Mouse (Mus musculus): ENCODE measurements at regions not wholly inside any gene's neighbourhood (a gene's known extent, or its start where the extent isn't known, plus 50 kb on each side); places are given as distances from the start of the nearest gene placed in this dataset.
A peak's percentile ranks its signal among the peaks of the same experiment; 100 is the strongest.

DNA sequence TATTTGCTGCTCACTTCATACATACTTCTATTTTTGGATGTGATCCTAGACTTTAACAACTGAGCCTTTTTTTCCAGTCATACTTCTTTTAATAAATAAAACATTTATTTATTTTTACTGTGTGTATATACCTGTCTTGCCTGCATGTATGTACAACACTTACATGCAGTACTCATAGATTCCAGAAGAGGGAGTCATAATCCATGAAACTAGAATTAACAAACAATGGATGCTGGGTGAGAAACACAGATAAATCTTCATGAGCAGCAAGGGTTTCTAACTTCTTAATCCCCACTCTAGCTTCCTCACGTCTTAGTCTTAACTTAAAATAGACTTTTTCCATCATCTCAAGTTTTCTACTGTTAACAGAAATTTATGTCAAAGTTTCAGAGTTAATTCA is 1253.7 kb upstream of the Nr2f1 start:
- no peak for DNase-seq

DNA sequence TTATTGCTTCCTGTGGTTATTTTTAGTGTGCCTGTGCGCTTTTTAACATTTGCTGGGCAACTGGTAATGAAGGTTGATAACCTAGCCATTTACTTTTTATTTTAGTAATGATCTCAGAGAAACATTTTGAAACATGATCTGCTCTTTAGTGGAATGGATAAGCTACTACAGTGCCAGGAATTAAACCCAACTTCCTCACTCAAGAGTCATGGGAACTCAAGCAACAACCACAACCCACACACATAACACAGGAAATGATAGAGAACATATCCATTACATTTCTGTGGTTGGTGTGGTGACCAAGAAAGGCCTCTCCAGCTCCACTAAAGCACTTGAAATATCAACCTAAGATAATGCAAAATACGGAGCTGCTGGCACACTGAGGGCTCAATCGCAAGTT is 1243.6 kb upstream of the Nr2f1 start:
- DNase-seq: no peak

- DNase-seq: no peak
Measured at GRCm38 (mm10) chr13:79442701-79443100, 1243.1 kb upstream of the Nr2f1 start.

GRCm38 (mm10) chr13:79431465-79431864 is 1231.9 kb upstream of the Nr2f1 start:
- DNase-seq: no peak

- DNase-seq: no peak
Measured at GRCm38 (mm10) chr13:79430987-79431386, 1231.4 kb upstream of the Nr2f1 start.

- DNase-seq: no peak
Measured at GRCm38 (mm10) chr13:79430562-79430961, 1231.0 kb upstream of the Nr2f1 start.

- no peak for DNase-seq
Measured at GRCm38 (mm10) chr13:79417841-79418240, 1218.3 kb upstream of the Nr2f1 start.

GRCm38 (mm10) chr13:79400082-79400481 is 1200.5 kb upstream of the Nr2f1 start:
- DNase-seq: no peak

- DNase-seq: no peak
Measured at GRCm38 (mm10) chr13:79393938-79394337, 1194.4 kb upstream of the Nr2f1 start.

DNA sequence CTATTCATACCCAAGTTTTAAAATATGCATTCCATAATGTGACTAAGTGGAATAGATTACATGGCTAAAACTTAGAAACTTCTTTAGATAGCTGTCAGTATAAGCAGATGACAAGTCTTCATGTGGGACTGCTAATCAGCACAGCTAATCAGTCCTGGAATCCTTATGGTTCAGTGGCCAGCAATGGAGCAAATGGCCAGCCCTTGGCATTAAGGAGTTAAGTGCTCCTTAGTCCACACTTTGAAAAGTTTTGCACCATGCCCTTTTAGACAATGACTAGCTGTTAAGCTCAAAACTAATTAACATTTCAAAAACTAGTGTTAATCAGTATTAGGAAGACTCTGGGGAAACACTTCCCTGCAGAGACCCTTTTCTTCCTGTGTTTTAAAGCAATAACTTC is 1188.4 kb upstream of the Nr2f1 start:
- no peak for DNase-seq

GRCm38 (mm10) chr13:79341494-79341893 is 1141.9 kb upstream of the Nr2f1 start:
- no peak for DNase-seq

- DNase-seq: no peak
Measured at GRCm38 (mm10) chr13:79340459-79340858, 1140.9 kb upstream of the Nr2f1 start.

- no peak for DNase-seq
Measured at GRCm38 (mm10) chr13:79339793-79340192, 1140.2 kb upstream of the Nr2f1 start.

GRCm38 (mm10) chr13:79320146-79320545 is 1120.6 kb upstream of the Nr2f1 start:
- DNase-seq: no peak

GRCm38 (mm10) chr13:79309584-79310110 is 1110.1 kb upstream of the Nr2f1 start:
- DNase-seq: no peak

DNA sequence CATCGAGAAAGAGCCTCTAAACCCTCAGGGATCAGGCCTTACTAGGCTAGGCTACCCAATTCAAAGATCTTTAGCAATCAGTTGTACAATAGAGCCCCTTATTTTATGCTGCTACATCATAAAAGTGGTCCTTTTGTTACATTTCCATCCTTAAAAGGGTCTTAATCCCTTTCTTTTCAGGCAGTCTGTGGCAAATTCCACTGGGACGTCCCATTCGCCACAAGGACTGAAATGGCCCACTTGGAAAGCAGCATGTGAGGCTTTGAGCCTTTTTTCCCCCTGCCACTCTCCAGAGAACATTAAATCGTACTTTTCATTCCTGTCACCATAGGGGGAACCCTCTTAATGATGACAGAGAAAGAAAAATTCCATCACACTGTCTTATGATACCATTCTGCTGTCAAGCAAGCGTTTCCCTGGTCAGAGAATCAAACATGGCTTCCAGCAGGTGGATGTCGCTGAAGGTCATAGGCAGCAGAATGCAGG is 1097.7 kb upstream of the Nr2f1 start:
- DNase-seq: no peak

DNA sequence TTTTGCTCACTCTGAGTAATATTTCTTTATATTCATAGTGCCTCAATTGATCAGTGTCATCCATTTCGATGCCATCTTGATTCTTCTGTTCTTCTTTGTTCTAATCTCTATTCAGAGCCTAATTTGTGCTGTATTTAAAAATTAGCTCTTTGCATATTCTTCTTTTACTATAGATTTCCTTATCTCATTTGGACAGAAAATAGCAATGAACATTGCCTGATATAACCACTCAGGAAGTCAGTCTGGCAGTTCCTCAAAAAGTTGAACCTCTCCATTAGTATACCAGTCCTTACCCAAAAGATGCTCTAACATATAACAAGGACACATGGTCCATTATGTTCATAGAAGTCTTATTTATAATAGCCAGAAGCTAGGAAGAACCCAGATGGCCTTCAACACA is 1088.5 kb upstream of the Nr2f1 start:
- no peak for DNase-seq

DNA sequence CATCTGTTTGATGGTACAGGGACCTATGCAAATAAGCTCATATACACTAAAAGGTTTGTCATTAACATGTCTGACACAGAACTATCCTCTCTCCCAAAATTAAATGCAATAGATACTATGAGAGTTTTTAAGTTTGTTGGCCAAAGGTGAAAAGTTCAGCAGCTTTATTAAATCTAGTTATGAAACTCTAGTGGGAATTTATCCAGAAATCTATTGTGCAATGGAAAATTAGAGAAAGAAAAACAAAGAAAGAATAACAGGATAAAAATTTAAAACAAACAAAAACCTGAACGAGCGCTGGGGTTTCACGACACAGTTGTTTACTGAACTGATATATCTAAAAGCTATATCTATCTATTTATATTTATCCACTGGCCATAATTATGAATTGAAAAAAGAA is 1086.6 kb upstream of the Nr2f1 start:
- no peak for DNase-seq

DNA sequence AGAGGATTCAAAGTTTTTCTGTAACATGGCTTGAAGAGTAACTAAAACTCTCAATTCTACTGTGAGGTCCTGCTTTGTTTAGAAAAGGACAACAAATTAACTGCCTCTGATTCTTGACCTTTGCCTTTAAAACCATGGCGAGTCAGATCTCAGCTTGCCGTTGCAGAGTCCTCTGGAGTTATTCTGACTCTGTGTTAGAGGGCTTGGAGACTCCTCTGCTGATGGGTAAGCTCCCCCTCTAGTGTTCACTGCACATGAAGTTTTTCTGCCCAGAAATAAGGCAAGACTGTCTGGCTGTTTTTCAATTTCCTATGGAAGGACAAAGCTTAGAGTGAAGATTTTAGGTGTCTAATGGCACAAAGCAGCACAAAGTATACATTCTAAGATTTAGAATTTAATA is 1085.9 kb upstream of the Nr2f1 start:
- peak; percentile 39 for DNase-seq

- DNase-seq: no peak
Measured at GRCm38 (mm10) chr13:79277714-79278113, 1078.2 kb upstream of the Nr2f1 start.

DNA sequence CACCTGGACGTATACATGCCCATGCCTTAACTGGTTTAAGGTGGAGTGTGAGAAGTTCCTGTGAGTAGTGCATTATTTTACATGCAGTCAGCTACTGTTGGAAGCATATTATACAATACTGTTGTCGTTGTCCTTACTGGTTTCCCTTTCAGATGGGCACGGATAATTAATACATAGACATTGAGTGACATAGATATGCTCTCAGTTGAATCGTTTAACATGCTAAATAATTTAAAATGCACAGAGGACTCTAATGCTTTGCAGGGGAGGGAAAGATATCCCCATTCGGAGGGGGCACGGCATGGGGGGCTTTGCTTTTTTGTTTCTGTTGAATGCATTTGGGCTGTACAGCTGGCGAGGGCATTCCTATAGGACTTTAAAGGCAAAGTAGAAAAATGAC is 1077.8 kb upstream of the Nr2f1 start:
- no peak for DNase-seq

DNA sequence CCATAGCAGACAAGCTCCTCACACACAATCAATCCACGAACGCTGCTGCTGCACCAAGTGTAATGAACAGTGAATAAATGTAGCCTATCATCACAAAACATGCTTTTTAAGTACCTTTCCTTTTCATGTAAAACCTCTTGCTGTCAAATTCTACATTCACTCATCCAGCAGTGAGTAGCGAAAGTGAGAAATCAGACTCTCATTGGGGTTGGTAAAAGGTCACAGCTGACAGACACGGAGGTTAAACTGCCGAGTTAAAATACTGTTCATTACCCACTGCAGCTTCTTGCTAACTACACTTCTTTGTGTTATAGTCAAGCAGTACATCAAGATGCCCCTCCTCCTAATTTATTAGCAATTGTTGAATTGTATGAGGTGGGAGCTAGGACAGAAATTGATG is 1055.8 kb upstream of the Nr2f1 start:
- DNase-seq: no peak

DNA sequence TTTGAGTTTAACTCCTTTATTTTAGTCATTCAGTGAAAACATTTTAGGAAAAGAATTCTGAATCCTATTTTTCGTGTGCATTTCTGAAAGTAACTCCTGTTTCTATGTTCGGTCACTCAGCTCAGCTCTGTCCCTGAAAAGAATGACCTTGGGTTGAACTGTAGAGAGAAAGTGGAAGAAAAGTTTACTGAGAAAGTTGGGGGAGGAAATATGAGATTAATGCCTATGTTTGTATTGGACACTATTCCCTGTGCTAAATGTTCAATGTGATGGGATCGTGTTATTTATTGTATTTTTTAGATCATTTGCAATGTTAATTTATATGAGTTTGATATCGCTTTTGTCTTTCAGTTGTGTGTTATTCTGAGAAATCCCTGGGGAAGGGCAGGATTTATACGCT is 1052.8 kb upstream of the Nr2f1 start:
- no peak for DNase-seq

DNA sequence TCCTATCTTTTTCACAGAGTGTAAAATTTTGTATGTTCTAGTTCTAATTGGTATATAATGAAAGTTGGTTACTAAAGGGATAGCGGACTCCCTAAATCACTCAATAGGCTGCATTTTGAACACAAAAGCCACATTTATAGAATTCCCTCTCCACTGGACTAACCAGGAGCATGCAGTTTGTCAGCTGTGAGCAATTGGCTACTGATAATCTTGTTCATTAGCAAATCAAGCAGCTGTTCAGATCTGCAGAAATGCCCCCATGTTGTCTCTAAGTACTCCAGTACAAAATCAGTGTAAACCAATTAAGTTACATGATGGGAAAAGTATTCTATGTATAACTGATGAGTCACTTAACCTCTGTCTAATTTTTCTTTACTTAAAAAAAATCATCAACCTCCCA is 1051.7 kb upstream of the Nr2f1 start:
- DNase-seq: no peak

All from adrenal gland, postnatal 10 days (tissue).